Mouse (Mus musculus) lung, embryonic 16.5 days (tissue): Measurements from ENCODE around the gene Ccdc30. TPM values are rescaled to one million over a fixed set of nuclear protein-coding genes. Genes with fewer than 3 reads are reported as not detected.
A peak's percentile ranks its signal among the peaks of the same experiment; 100 is the strongest.

Experiments used
- ATAC-seq: fragments of 200-750 bp; cut with Nextera tagmentation; 2 replicates; pipeline ENCODE4 v1.8.0; 2017; ENCODE audit warnings: low read depth, mild to moderate bottlenecking, moderate library complexity
- H3K27ac ChIP-seq: fragments of 300-500 bp; sonication (generic); 2 replicates; pipeline ENCODE4 v1.5.1; 2014; ENCODE audit warnings: mild to moderate bottlenecking, control low read depth, low read length
- H3K27me3 ChIP-seq: fragments of 300-500 bp; sonication (generic); 2 replicates; pipeline ENCODE4 v1.6.1; 2014; ENCODE audit warnings: low read depth, low read length, mixed read lengths; ENCODE audit not compliant: control insufficient read depth, insufficient read depth
- H3K36me3 ChIP-seq: fragments of 300-500 bp; sonication (generic); 2 replicates; pipeline ENCODE4 v1.6.1; 2014; ENCODE audit warnings: low read length; ENCODE audit not compliant: control insufficient read depth, insufficient read depth
- H3K4me1 ChIP-seq: fragments of 300-500 bp; sonication (generic); replicated peaks from 2 replicates; pipeline ENCODE4 v1.6.1; 2014; ENCODE audit warnings: low read length, mixed read lengths; ENCODE audit not compliant: control insufficient read depth, insufficient read depth
- H3K4me2 ChIP-seq: fragments of 300-500 bp; sonication (generic); 2 replicates; pipeline ENCODE4 v1.6.1; 2014; ENCODE audit warnings: low read depth, low read length, control low read depth
- H3K4me3 ChIP-seq: fragments of 300-500 bp; sonication (generic); 2 replicates; pipeline ENCODE4 v1.5.1; 2014; ENCODE audit warnings: mild to moderate bottlenecking, low read length, control low read depth
- H3K9ac ChIP-seq: fragments of 300-500 bp; sonication (generic); 2 replicates; pipeline ENCODE4 v1.6.1; 2014; ENCODE audit warnings: low read length, control low read depth
- H3K9me3 ChIP-seq: fragments of 300-500 bp; sonication (generic); 2 replicates; pipeline ENCODE4 v1.6.1; 2016; ENCODE audit warnings: low read length; ENCODE audit not compliant: control insufficient read depth
- WGBS: fragments of 180-500 bp; shearing (Covaris S2); extraction: QIAGEN DNeasy Blood & Tissue Kit; methylation state at CpG from one replicate; pipeline ENCODE4 v1.1.7; 2014; 5-methylcytosine and 5-hydroxymethylcytosine counted together
- polyA plus RNA-seq: library from polyadenylated mRNA; unstranded; fragments of >200 nt; fragmentation: Nextera tagmentation; extraction: Ambion mirVana; gene quantifications from 2 replicates; pipeline ENCODE4 v1.2.1, GENCODE M21; 2015

The Ccdc30 gene
- polyA plus RNA-seq, 1 experiment from 2014 or later, result 6.1 TPM

- H3K27me3 ChIP-seq, result no peaks in the 10 kb centered on the region
- no peaks in the 10 kb centered on the region for H3K4me1 ChIP-seq
- H3K9me3 ChIP-seq, result no peaks in the 10 kb centered on the region
- ATAC-seq, result peak; percentile 23; the same call in 1 of the 2 replicates
- no peak overlapping the region for H3K9ac ChIP-seq
- H3K27ac ChIP-seq, result no peak overlapping the region
- 2% methylated on average over 10 of the region's 10 CpGs for WGBS
- H3K4me3 ChIP-seq, result no peak overlapping the region
- no peaks in the 10 kb centered on the region for H3K36me3 ChIP-seq
- H3K4me2 ChIP-seq, result peak overlapping the region; percentile 40; the same call in 1 of the 2 replicates
These were observed 76.4 kb downstream of the Ccdc30 start for GRCm38 (mm10) chr4:119338861-119339361.

- Histone ChIP-seq H3K9ac (no peak overlapping the region), H3K9me3 (no peaks in the 10 kb centered on the region), H3K4me1 (no peaks in the 10 kb centered on the region), H3K4me2 (peak overlapping the region; percentile 40; the same call in 1 of the 2 replicates), H3K27me3 (no peaks in the 10 kb centered on the region), H3K27ac (no peak overlapping the region), H3K4me3 (no peak overlapping the region), H3K36me3 (no peaks in the 10 kb centered on the region)
- 56% methylated on average over 4 of the region's 4 CpGs for WGBS
- no peak for ATAC-seq
These were observed 76.9 kb downstream of the Ccdc30 start for GRCm38 (mm10) chr4:119338422-119338821.

- no peaks in the 10 kb centered on the region for H3K4me1 ChIP-seq
- H3K27ac ChIP-seq, result no peak overlapping the region
- no peaks in the 10 kb centered on the region for H3K36me3 ChIP-seq
- no peaks in the 10 kb centered on the region for H3K27me3 ChIP-seq
- H3K9ac ChIP-seq, result no peak overlapping the region
- no peak overlapping the region for H3K4me3 ChIP-seq
- H3K9me3 ChIP-seq, result no peaks in the 10 kb centered on the region
- no peak for ATAC-seq
- WGBS, result 80% methylated on average over 6 of the region's 6 CpGs
- no peak overlapping the region for H3K4me2 ChIP-seq
These were observed 81.8 kb downstream of the Ccdc30 start for GRCm38 (mm10) chr4:119333487-119333886.

- Histone ChIP-seq H3K27ac (peak overlapping the region; percentile 84), H3K36me3 (peaks cover 6% of the 10 kb centered on the region), H3K4me1 (peaks cover 14% of the 10 kb centered on the region), H3K9ac (peak overlapping the region; percentile 71), H3K4me2 (peak overlapping the region; percentile 94), H3K27me3 (no peaks in the 10 kb centered on the region), H3K9me3 (no peaks in the 10 kb centered on the region), H3K4me3 (peak overlapping the region; percentile 76)
- WGBS, result 27% methylated on average over 10 of the region's 10 CpGs
- peak; percentile 45; the same call in 1 of the 2 replicates for ATAC-seq
These were observed 94.3 kb downstream of the Ccdc30 start for GRCm38 (mm10) chr4:119320896-119321550.

- H3K27ac ChIP-seq, result peak within 1 kb of the TSS; percentile 84
- peak within 1 kb of the TSS; percentile 78 for H3K9ac ChIP-seq
- ATAC-seq, result peak; percentile 99
- WGBS, result under 1% methylated on average over 44 of the region's 44 CpGs
- no peaks in the 10 kb centered on the region for H3K27me3 ChIP-seq
- peak within 1 kb of the TSS; percentile 94 for H3K4me2 ChIP-seq
- peak within 1 kb of the TSS; percentile 76 for H3K4me3 ChIP-seq
- H3K36me3 ChIP-seq, result peaks cover 14% of the 10 kb centered on the region
- H3K9me3 ChIP-seq, result no peaks in the 10 kb centered on the region
- peaks cover 14% of the 10 kb centered on the region for H3K4me1 ChIP-seq
These were observed 95.0 kb downstream of the Ccdc30 start, which contains the start of gene Ppih for GRCm38 (mm10) chr4:119320131-119320830. Gene Ppih, minus strand, starts transcription at chr4:119320546.

- ATAC-seq, result no peak
- Histone ChIP-seq H3K4me1 (no peaks in the 10 kb centered on the region), H3K36me3 (peaks cover 32% of the 10 kb centered on the region), H3K9ac (no peak overlapping the region), H3K27ac (no peak overlapping the region), H3K27me3 (no peaks in the 10 kb centered on the region), H3K4me3 (no peak overlapping the region), H3K4me2 (no peak overlapping the region), H3K9me3 (no peaks in the 10 kb centered on the region)
- 93% methylated on average over 1 of the region's 1 CpGs for WGBS
These were observed 101.6 kb downstream of the Ccdc30 start for GRCm38 (mm10) chr4:119313756-119314155.

GRCm38 (mm10) chr4:119305418-119305817, 109.9 kb downstream of the Ccdc30 start:
- Histone ChIP-seq H3K4me2 (no peak overlapping the region), H3K36me3 (peaks cover 10% of the 10 kb centered on the region), H3K4me3 (no peak overlapping the region), H3K27ac (no peak overlapping the region), H3K4me1 (no peaks in the 10 kb centered on the region), H3K27me3 (no peaks in the 10 kb centered on the region), H3K9me3 (no peaks in the 10 kb centered on the region), H3K9ac (no peak overlapping the region)
- WGBS, result 71% methylated on average over 5 of the region's 5 CpGs
- no peak for ATAC-seq

- Histone ChIP-seq H3K4me2 (no peak overlapping the region), H3K27ac (no peak overlapping the region), H3K9me3 (no peaks in the 10 kb centered on the region), H3K4me1 (no peaks in the 10 kb centered on the region), H3K4me3 (no peak overlapping the region), H3K27me3 (no peaks in the 10 kb centered on the region), H3K36me3 (peaks cover 9% of the 10 kb centered on the region), H3K9ac (no peak overlapping the region)
- ATAC-seq, result no peak
- WGBS, result 82% methylated on average over 8 of the region's 8 CpGs
These were observed 112.0 kb downstream of the Ccdc30 start for GRCm38 (mm10) chr4:119303291-119303690.

GRCm38 (mm10) chr4:119301777-119302176, 113.5 kb downstream of the Ccdc30 start:
- no peak overlapping the region for H3K9ac ChIP-seq
- no peaks in the 10 kb centered on the region; the same call in 1 of the 2 replicates for H3K36me3 ChIP-seq
- no peaks in the 10 kb centered on the region for H3K9me3 ChIP-seq
- WGBS, result 76% methylated on average over 3 of the region's 3 CpGs
- H3K27ac ChIP-seq, result no peak overlapping the region
- no peaks in the 10 kb centered on the region for H3K4me1 ChIP-seq
- no peak overlapping the region for H3K4me3 ChIP-seq
- H3K4me2 ChIP-seq, result no peak overlapping the region
- no peaks in the 10 kb centered on the region for H3K27me3 ChIP-seq
- ATAC-seq, result no peak
